Mouse (Mus musculus) CH12.LX (cell line): Measurements from ENCODE around the gene Fuca2.

Experiments
- CTCF ChIP-seq, 2 experiments: IDR thresholded peaks in 1 of 2; conservative IDR thresholded peaks in 1 of 2; 2 replicates each; pipeline ENCODE4 v1.5.1; 2011 to 2012; ENCODE audit warnings: low read depth in 2 of 2, low read length in 2 of 2, improper control_type of control experiment in 1 of 2, inconsistent platforms in 1 of 2, mild to moderate bottlenecking in 1 of 2, moderate library complexity in 1 of 2
- E2F4 ChIP-seq: IDR thresholded peaks from 2 replicates; pipeline ENCODE4 v1.6.1; 2011; ENCODE audit warnings: low read depth, low read length, improper control_type of control experiment; ENCODE audit not compliant: insufficient replicate concordance
- EP300 ChIP-seq: IDR thresholded peaks from 2 replicates; pipeline ENCODE4 v1.6.1; 2011; ENCODE audit warnings: low read length, improper control_type of control experiment
- GABPA ChIP-seq: IDR thresholded peaks from 2 replicates; pipeline ENCODE4 v1.6.1; 2012; ENCODE audit warnings: low read depth, low read length, improper control_type of control experiment, inconsistent platforms; ENCODE audit not compliant: insufficient replicate concordance
- IRF4 ChIP-seq: IDR thresholded peaks from 2 replicates; pipeline ENCODE4 v1.6.1; 2014; ENCODE audit warnings: low read depth, mild to moderate bottlenecking, inconsistent platforms, low read length, improper control_type of control experiment
- RAD21 ChIP-seq: IDR thresholded peaks from 2 replicates; pipeline ENCODE4 v1.6.1; 2011; ENCODE audit warnings: low read depth, mild to moderate bottlenecking, low read length, improper control_type of control experiment, moderate library complexity
- SMC3 ChIP-seq: IDR thresholded peaks from 2 replicates; pipeline ENCODE4 v1.6.1; 2011; ENCODE audit warnings: low read depth, low read length, improper control_type of control experiment
- TCF12 ChIP-seq: IDR thresholded peaks from 2 replicates; pipeline ENCODE4 v1.6.1; 2014; ENCODE audit warnings: low read depth, mild to moderate bottlenecking, inconsistent platforms, low read length, improper control_type of control experiment
- USF1 ChIP-seq: IDR thresholded peaks from 2 replicates; pipeline ENCODE4 v1.6.1; 2014; ENCODE audit warnings: low read depth, mild to moderate bottlenecking, inconsistent platforms, low read length, improper control_type of control experiment
- ZC3H11A ChIP-seq: IDR thresholded peaks from 2 replicates; pipeline ENCODE4 v1.6.1; 2012; ENCODE audit warnings: low read depth, mild to moderate bottlenecking, inconsistent platforms, low read length, improper control_type of control experiment
- ZKSCAN1 ChIP-seq: IDR thresholded peaks from 2 replicates; pipeline ENCODE4 v1.6.1; 2012; ENCODE audit warnings: low read depth, inconsistent platforms, low read length, improper control_type of control experiment, borderline replicate concordance
- ZMIZ1 ChIP-seq: IDR thresholded peaks from 2 replicates; pipeline ENCODE4 v1.6.1; 2012; ENCODE audit warnings: low read depth, mild to moderate bottlenecking, inconsistent platforms, low read length, improper control_type of control experiment
- ZNF384 ChIP-seq: IDR thresholded peaks from 2 replicates; pipeline ENCODE4 v1.6.1; 2012; ENCODE audit warnings: low read depth, low read length, improper control_type of control experiment, inconsistent platforms

GRCm38 (mm10) chr10:13560014-13560674, 60.8 kb downstream of the Fuca2 start:
- no peak for TF ChIP-seq CTCF (conservative IDR thresholded peaks at IDR 0.05 in 1 of 2, IDR thresholded peaks at IDR 0.05 in 1 of 2; ENCODE audit: low read depth in 2 of 2, low read length in 2 of 2)
- no peak for TF ChIP-seq SMC3
- TF ChIP-seq TCF12 = no peak
- TF ChIP-seq ZNF384 = no peak
- no peak for TF ChIP-seq IRF4
- TF ChIP-seq ZC3H11A = no peak
- no peak for TF ChIP-seq EP300
- no peak for TF ChIP-seq USF1
- no peak for TF ChIP-seq ZMIZ1
- no peak for TF ChIP-seq GABPA
- no peak for TF ChIP-seq ZKSCAN1
- no peak for TF ChIP-seq RAD21
- no peak for TF ChIP-seq E2F4
